Mouse (Mus musculus): Measurements from ENCODE around the gene Csn1s2b. TPM values are rescaled to one million over a fixed set of nuclear protein-coding genes. Genes with fewer than 3 reads are reported as not detected.

Csn1s2b gene
- polyA plus RNA-seq (2012; rRNA removed; ENCODE audit: low replicate concordance) = not detected in 2 replicates

DNA sequence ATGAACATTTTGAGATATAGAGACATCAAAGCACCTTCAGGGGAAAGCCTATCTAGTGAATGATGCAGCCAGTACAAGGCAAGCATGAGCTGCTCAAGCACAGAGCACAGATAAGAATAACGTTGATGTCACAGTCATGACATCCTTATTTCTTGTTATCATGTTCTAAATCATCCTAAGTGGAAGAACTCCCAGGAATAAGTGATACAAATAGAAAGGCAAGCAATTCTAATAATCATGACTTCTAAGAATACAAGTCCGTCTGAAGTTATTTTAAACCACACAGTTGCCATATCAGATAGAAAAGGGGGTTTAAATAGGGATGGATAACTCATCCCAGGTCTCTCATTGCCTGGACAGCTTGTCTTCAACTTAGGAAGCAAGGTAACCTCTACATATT, at the start of gene Csn1s2b:
TSS of gene Csn1s2b (plus strand) at position 301 of the 400 bp plus-strand sequence.

DNA sequence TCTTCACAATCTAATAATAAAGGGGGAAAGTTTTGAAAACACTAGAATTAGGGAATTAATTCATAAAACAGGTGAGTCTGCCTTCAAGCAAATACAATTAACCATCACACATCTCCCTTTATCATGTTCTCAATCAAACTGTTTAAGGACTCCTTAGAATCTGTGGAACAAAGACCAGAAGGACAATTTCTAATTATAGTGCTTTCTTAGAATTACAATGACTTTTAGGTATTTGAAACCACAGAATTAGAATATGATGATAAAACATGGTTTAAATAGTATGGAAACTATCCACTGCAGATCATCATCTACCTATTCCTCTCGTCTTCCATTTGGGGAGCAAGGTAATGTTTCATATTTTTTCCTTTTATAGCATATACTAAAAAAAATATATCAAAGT, 33.6 kb upstream of the Csn1s2b start, which contains the start of gene Csn1s2a:
TSS of gene Csn1s2a (plus strand) at position 301 of the 400 bp plus-strand sequence.

GRCm38 (mm10) chr5:87825386-87825785, 17.5 kb downstream of the Csn1s2b start, which contains the start of gene Prr27:
Prr27 (plus strand) TSS chr5:87825686.

Other genes with a start within 250 kb of the Csn1s2b start
- gene Sult1d1, start 239.1 kb upstream of the Csn1s2b start, polyA plus RNA-seq (2012; rRNA removed; ENCODE audit: low replicate concordance) = 3.5 TPM in 1 of 2 replicates, not detected in the other
- gene Sult1e1, start 216.5 kb upstream of the Csn1s2b start, polyA plus RNA-seq (2012; rRNA removed; ENCODE audit: low replicate concordance) = not detected in 2 replicates
- not detected in 2 replicates for gene Csn1s1, start 141.9 kb upstream of the Csn1s2b start, polyA plus RNA-seq (2012; rRNA removed; ENCODE audit: low replicate concordance)
- gene Csn2, start 108.5 kb upstream of the Csn1s2b start, polyA plus RNA-seq (2012; rRNA removed; ENCODE audit: low replicate concordance) = not detected in 2 replicates
- not detected in 2 replicates for gene Csn1s2a, start 33.5 kb upstream of the Csn1s2b start, polyA plus RNA-seq (2012; rRNA removed; ENCODE audit: low replicate concordance)
- not detected in 2 replicates for gene Prr27, start 17.6 kb downstream of the Csn1s2b start, polyA plus RNA-seq (2012; rRNA removed; ENCODE audit: low replicate concordance)
- not detected in 2 replicates for gene Odam, start 76.9 kb downstream of the Csn1s2b start, polyA plus RNA-seq (2012; rRNA removed; ENCODE audit: low replicate concordance)
- gene Csn3, start 117.5 kb downstream of the Csn1s2b start, polyA plus RNA-seq (2012; rRNA removed; ENCODE audit: low replicate concordance) = not detected in 2 replicates
- not detected in 2 replicates for gene 2310003L06Rik, start 161.4 kb downstream of the Csn1s2b start, polyA plus RNA-seq (2012; rRNA removed; ENCODE audit: low replicate concordance)
- not detected in 2 replicates for gene Gm28434, start 161.4 kb downstream of the Csn1s2b start, polyA plus RNA-seq (2012; rRNA removed; ENCODE audit: low replicate concordance)
- not detected in 2 replicates for gene Cabs1, start 171.4 kb downstream of the Csn1s2b start, polyA plus RNA-seq (2012; rRNA removed; ENCODE audit: low replicate concordance)
- gene Smr3a, start 194.5 kb downstream of the Csn1s2b start, polyA plus RNA-seq (2012; rRNA removed; ENCODE audit: low replicate concordance) = not detected in 2 replicates